Mouse (Mus musculus): ENCODE data around the gene Actrt3. TPM values are rescaled to one million over a fixed set of nuclear protein-coding genes. Genes with fewer than 3 reads are reported as not detected.
"Not testable (repeated sequence)": the region's sequence is repeated elsewhere in the genome, so short reads cannot be mapped to it uniquely, and the experiment has no call there.

Actrt3 gene
- total RNA-seq, 2 experiments from 2014 or later: 1.7 TPM

GRCm38 (mm10) chr3:30588865-30589264 is 10.9 kb downstream of the Actrt3 start:
- DNase-seq (ENCODE audit: low spot score in 2 of 2): no peak

- DNase-seq (ENCODE audit: low spot score in 2 of 2): no peak
Observed at GRCm38 (mm10) chr3:30573549-30573948, 26.2 kb downstream of the Actrt3 start.

- not testable (repeated sequence) for DNase-seq (ENCODE audit: low spot score in 2 of 2)
Observed at GRCm38 (mm10) chr3:30566333-30566732, 33.4 kb downstream of the Actrt3 start.

- DNase-seq (ENCODE audit: low spot score in 2 of 2): no peak
Observed at GRCm38 (mm10) chr3:30560677-30561314, 38.9 kb downstream of the Actrt3 start.

GRCm38 (mm10) chr3:30553741-30554140 is 46.0 kb downstream of the Actrt3 start:
- no peak for DNase-seq (ENCODE audit: low spot score in 2 of 2)

GRCm38 (mm10) chr3:30550218-30550617 is 49.5 kb downstream of the Actrt3 start:
- no peak for DNase-seq (ENCODE audit: low spot score in 2 of 2)

GRCm38 (mm10) chr3:30548928-30549327 is 50.8 kb downstream of the Actrt3 start:
- peak in 1 of 2 experiments; percentile 16 for DNase-seq (ENCODE audit: low spot score in 2 of 2)

- no peak for DNase-seq (ENCODE audit: low spot score in 2 of 2)
Observed at GRCm38 (mm10) chr3:30547908-30548307, 51.8 kb downstream of the Actrt3 start, which contains the start of gene Mecom. TSS of gene Mecom (minus strand) at chr3:30548008.

Other genes starting within 250 kb of the Actrt3 start
- 1 to 10 TPM; 6.5 to 6.8 TPM for gene Mecom, start 51.9 kb downstream of the Actrt3 start, total RNA-seq (2021)
- gene Mynn, start 2.1 kb upstream of the Actrt3 start, total RNA-seq (2021): 10 to 100 TPM; 13.6 to 14.7 TPM
- not detected for gene Lrriq4, start 44.6 kb upstream of the Actrt3 start, total RNA-seq (2021)
- under 1 TPM; 0.18 to 0.55 TPM for gene Lrrc34, start 47.9 kb upstream of the Actrt3 start, total RNA-seq (2021)
- gene Lrrc31, start 99.9 kb upstream of the Actrt3 start, total RNA-seq (2021): not detected
- under 1 TPM in 1 of 2 experiments, not detected in 1; 0.13 TPM for gene Samd7, start 146.4 kb upstream of the Actrt3 start, total RNA-seq (2021)
- 10 to 100 TPM; 88.0 to 92.5 TPM for gene Sec62, start 192.9 kb upstream of the Actrt3 start, total RNA-seq (2021)